Mouse (Mus musculus) midbrain, postnatal 0 days (tissue): ENCODE measurements at regions not wholly inside any gene's neighbourhood (a gene's known extent, or its start where the extent isn't known, plus 50 kb on each side); places are given as distances from the start of the nearest gene placed in this dataset.

Experiments
- ATAC-seq: fragments of 200-750 bp; cut with Nextera tagmentation; 2 replicates; pipeline ENCODE4 v1.8.0; 2017; ENCODE audit warnings: moderate number of reproducible peaks, mild to moderate bottlenecking, moderate TSS enrichment, moderate library complexity; ENCODE audit not compliant: low FRiP score
- DNase-seq: peaks from one replicate; pipeline ENCODE4 v3.0.0-alpha.2; 2015; ENCODE audit warnings: low spot score
- H3K27ac ChIP-seq: fragments of 300-500 bp; sonication (generic); 2 replicates; pipeline ENCODE4 v1.5.1; 2014; ENCODE audit warnings: low read depth, mild to moderate bottlenecking, low read length, mixed read lengths
- H3K27me3 ChIP-seq: fragments of 300-500 bp; sonication (generic); 2 replicates; pipeline ENCODE4 v1.6.1; 2014; ENCODE audit warnings: low read length, control low read depth, mixed read lengths; ENCODE audit not compliant: insufficient read depth
- H3K36me3 ChIP-seq: fragments of 300-500 bp; sonication (generic); 2 replicates; pipeline ENCODE4 v1.6.1; 2014; ENCODE audit warnings: low read length, control low read depth, mixed read lengths; ENCODE audit not compliant: insufficient read depth
- H3K4me1 ChIP-seq: fragments of 300-500 bp; sonication (generic); 2 replicates; pipeline ENCODE4 v1.6.1; 2014; ENCODE audit warnings: mild to moderate bottlenecking, control low read depth, antibody characterized with exemption, low read length, mixed read lengths; ENCODE audit not compliant: insufficient read depth
- H3K4me2 ChIP-seq: fragments of 300-500 bp; sonication (generic); 2 replicates; pipeline ENCODE4 v1.6.1; 2014; ENCODE audit warnings: low read depth, mild to moderate bottlenecking, low read length, mixed read lengths; ENCODE audit not compliant: poor library complexity, severe bottlenecking
- H3K4me3 ChIP-seq: fragments of 300-500 bp; sonication (generic); 2 replicates; pipeline ENCODE4 v1.5.1; 2014; ENCODE audit warnings: low read depth, mild to moderate bottlenecking, low read length, moderate library complexity
- H3K9ac ChIP-seq: fragments of 300-500 bp; sonication (generic); replicated peaks from 2 replicates; pipeline ENCODE4 v1.6.1; 2014; ENCODE audit warnings: mild to moderate bottlenecking, low read length, moderate library complexity, mixed read lengths; ENCODE audit not compliant: poor library complexity, severe bottlenecking
- H3K9me3 ChIP-seq: fragments of 300-500 bp; sonication (generic); 2 replicates; pipeline ENCODE4 v1.6.1; 2016; ENCODE audit warnings: low read length, control low read depth
- CTCF ChIP-seq: IDR thresholded peaks from 2 replicates; pipeline ENCODE4 v1.5.1; 2016; ENCODE audit warnings: antibody characterized with exemption, mild to moderate bottlenecking
- WGBS: fragments of 180-500 bp; shearing (Covaris S2); extraction: QIAGEN DNeasy Blood & Tissue Kit; methylation state at CpG from one replicate; pipeline ENCODE4 v1.1.7; 2014; 5-methylcytosine and 5-hydroxymethylcytosine counted together

- no peak overlapping the region for H3K9ac ChIP-seq
- no peaks in the 10 kb centered on the region for H3K4me1 ChIP-seq
- H3K36me3 ChIP-seq, result no peaks in the 10 kb centered on the region
- no peak overlapping the region for H3K4me2 ChIP-seq
- H3K9me3 ChIP-seq, result no peaks in the 10 kb centered on the region
- no peak overlapping the region for H3K27ac ChIP-seq
- ATAC-seq, result no peak
- TF ChIP-seq CTCF, result no peak
- no peaks in the 10 kb centered on the region for H3K27me3 ChIP-seq
- DNase-seq, result no peak
- 93% methylated on average over 3 of the region's 3 CpGs for WGBS
- H3K4me3 ChIP-seq, result no peak overlapping the region
Measured at GRCm38 (mm10) chr9:61829301-61829700, 85.0 kb downstream of the Rplp1 start.

- TF ChIP-seq CTCF, result no peak
- WGBS, result 98% methylated on average over 4 of the region's 4 CpGs
Measured at GRCm38 (mm10) chr9:61827721-61828120, 86.6 kb downstream of the Rplp1 start.

DNA sequence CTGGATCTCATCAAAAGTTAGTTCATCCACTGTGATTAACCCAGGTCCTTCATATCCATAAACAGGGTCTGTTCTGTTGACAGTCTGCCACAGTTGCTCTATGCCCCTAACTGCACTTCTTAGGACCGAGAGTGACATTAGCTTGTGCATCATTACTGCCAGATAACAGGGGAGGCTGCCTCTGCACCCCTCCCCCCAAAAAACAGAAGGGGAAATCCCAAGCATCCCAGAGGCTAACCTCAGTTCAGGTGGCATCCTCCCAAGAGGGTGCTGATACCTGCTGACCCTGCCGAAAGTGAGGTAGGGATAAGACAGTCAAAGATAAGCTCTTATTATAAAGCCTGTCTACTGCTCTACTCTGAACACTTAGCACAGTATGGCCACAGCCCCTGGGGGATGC is 87.3 kb downstream of the Rplp1 start:
- ATAC-seq (no peak), DNase-seq (no peak)
- H3K4me2 ChIP-seq, result no peak overlapping the region
- TF ChIP-seq CTCF, result no peak
- H3K27ac ChIP-seq, result no peak overlapping the region
- no peaks in the 10 kb centered on the region for H3K27me3 ChIP-seq
- H3K4me3 ChIP-seq, result no peak overlapping the region
- H3K36me3 ChIP-seq, result no peaks in the 10 kb centered on the region
- H3K4me1 ChIP-seq, result no peaks in the 10 kb centered on the region
- WGBS, result 90% methylated on average over 2 of the region's 2 CpGs
- no peak overlapping the region for H3K9ac ChIP-seq
- no peaks in the 10 kb centered on the region for H3K9me3 ChIP-seq

More at GRCm38 (mm10) chr9:61827721-61828120, 86.6 kb downstream of the Rplp1 start:
- H3K27me3 ChIP-seq, result no peaks in the 10 kb centered on the region
- no peak overlapping the region for H3K4me3 ChIP-seq
- DNase-seq, result no peak
- no peak overlapping the region for H3K4me2 ChIP-seq
- no peak for ATAC-seq
- no peaks in the 10 kb centered on the region for H3K36me3 ChIP-seq
- no peak overlapping the region for H3K27ac ChIP-seq
- H3K4me1 ChIP-seq, result no peaks in the 10 kb centered on the region
- no peak overlapping the region for H3K9ac ChIP-seq
- no peaks in the 10 kb centered on the region for H3K9me3 ChIP-seq

- no peaks in the 10 kb centered on the region for H3K27me3 ChIP-seq
- no peak overlapping the region for H3K4me3 ChIP-seq
- no peaks in the 10 kb centered on the region for H3K36me3 ChIP-seq
- no peak overlapping the region for H3K4me2 ChIP-seq
- H3K27ac ChIP-seq, result no peak overlapping the region
- ATAC-seq (no peak), DNase-seq (no peak)
- H3K9me3 ChIP-seq, result no peaks in the 10 kb centered on the region
- WGBS, result 76% methylated on average over 3 of the region's 3 CpGs
- no peak for TF ChIP-seq CTCF
- no peaks in the 10 kb centered on the region for H3K4me1 ChIP-seq
- no peak overlapping the region for H3K9ac ChIP-seq
Measured at GRCm38 (mm10) chr9:61826415-61826814, 87.9 kb downstream of the Rplp1 start.

DNA sequence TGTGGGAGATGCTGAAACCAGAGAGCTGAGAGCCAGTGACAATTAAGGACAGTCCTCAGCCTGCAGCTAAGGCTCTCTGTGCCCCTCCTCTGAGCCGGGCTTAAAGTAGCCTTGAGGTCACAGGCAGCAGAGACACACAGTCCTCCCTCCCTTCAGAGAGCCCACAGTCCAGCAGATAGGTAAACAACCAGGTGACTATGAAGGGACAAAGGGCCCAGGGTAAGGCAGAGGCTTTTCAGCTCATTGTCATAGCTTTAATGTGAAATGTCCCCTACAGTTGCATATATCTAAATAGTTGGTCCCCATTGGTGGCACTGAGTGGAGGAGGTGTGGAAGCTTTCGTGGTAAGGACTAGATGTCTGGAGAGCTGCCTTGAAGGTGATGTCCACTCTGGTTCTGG is 88.5 kb downstream of the Rplp1 start:
- no peak overlapping the region for H3K4me2 ChIP-seq
- H3K27me3 ChIP-seq, result no peaks in the 10 kb centered on the region
- no peaks in the 10 kb centered on the region for H3K9me3 ChIP-seq
- no peak overlapping the region for H3K9ac ChIP-seq
- no peaks in the 10 kb centered on the region for H3K4me1 ChIP-seq
- DNase-seq, result no peak
- no peak for ATAC-seq
- H3K36me3 ChIP-seq, result no peaks in the 10 kb centered on the region
- no peak for TF ChIP-seq CTCF
- WGBS, result 86% methylated on average over 2 of the region's 2 CpGs
- H3K4me3 ChIP-seq, result no peak overlapping the region
- H3K27ac ChIP-seq, result no peak overlapping the region

GRCm38 (mm10) chr9:61819836-61820235 is 94.5 kb downstream of the Rplp1 start:
- Histone ChIP-seq H3K9me3 (no peaks in the 10 kb centered on the region), H3K4me1 (no peaks in the 10 kb centered on the region), H3K27me3 (no peaks in the 10 kb centered on the region), H3K36me3 (no peaks in the 10 kb centered on the region), H3K9ac (no peak overlapping the region), H3K27ac (no peak overlapping the region), H3K4me3 (no peak overlapping the region), H3K4me2 (no peak overlapping the region)
- WGBS, result 82% methylated on average over 1 of the region's 1 CpGs
- DNase-seq, result no peak
- ATAC-seq, result no peak
- TF ChIP-seq CTCF, result no peak
